Mouse (Mus musculus) naive thymus-derived CD4-positive, alpha-beta T cell, adult 2 months (primary cell): Measurements from ENCODE around the gene Myl3.

ENCODE experiments used
- DNase-seq: peaks from one replicate; pipeline ENCODE4 v3.0.0-alpha.2; 2011; ENCODE audit warnings: low read depth

The Myl3 gene

DNA sequence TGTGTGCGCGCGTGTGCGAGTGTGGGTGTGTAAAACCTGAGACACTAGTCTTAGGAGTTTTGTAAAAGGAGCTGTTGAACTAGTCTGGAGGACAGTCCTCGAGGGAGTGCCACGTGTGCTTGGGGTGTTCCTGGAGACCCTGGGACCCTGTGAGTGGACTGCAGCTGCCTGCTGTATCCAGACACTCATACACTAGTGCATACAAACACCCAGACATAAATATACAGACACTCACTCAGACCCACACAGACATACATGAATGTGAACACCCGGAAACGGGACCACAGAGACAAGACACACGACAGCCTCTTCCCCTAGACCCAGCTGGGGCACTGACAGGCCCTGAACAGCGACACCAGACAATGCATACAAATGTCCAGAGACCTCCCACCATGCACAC, 21.1 kb downstream of the Myl3 start:
- DNase-seq, result no peak

DNA sequence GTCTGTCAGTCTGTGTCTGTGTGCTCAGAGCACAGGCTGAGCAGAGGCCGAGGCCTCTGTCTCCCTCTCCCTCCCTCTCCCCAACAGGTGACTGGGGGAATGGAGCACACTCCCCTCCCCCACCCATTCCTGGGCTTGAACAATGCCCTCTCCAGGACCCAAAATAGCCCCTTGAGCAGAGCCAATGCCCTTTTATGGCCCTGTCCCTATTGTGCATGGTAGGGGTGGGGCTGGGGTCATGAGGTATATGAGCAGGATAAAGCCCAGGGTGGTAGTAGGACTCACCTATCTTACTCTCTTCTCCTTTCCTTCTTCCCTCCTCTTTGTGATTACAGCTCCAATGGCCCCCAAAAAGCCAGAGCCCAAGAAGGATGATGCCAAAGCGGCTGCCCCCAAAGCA, 21.7 kb downstream of the Myl3 start:
- DNase-seq, result no peak

- DNase-seq, result no peak
Measured at GRCm38 (mm10) chr9:110772336-110772735, 30.7 kb downstream of the Myl3 start.

GRCm38 (mm10) chr9:110774403-110775268, 33.0 kb downstream of the Myl3 start:
- DNase-seq, result no peak

- no peak for DNase-seq
Measured at GRCm38 (mm10) chr9:110775269-110776022, 33.8 kb downstream of the Myl3 start.

DNA sequence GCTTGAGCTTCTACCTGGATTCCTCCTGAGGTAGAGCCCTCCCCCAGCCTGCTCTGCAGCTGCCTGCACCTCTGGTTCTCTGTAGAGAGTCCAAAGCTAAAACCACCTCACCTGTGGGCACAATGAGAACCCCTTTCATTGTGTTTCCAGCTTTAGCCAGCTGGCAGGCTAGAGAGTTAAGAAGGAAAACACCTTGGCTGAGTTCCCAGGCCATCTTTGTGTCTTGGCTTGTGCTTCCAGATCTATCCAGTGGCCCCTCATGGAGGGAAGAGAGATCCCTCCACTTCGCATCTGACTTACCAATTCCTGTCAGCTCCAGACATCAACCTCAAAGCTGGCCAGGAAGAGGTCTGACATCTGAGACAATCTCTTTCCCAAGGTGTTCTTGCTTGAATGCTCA, 36.4 kb downstream of the Myl3 start:
- no peak for DNase-seq

DNA sequence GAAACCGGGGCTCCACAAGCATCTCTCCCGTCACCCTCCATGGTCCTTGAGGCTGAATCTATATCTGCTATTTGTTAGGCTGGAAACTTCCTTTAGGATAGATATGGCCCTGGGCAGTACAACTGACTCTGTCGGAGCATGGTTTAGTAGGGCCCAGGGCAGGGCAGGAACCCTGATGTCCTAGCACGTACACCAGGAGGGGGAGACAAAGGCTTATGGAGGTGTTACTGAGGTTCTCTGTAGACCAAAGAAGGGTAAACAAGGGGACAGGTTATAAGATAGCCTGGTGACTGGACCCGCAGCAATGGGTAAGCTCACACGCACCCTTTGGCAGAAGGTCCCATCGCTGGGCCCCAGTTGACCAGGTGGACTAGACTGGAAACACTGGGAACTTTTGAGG, 36.9 kb downstream of the Myl3 start:
- DNase-seq, result no peak

- peak; percentile 19 for DNase-seq
Measured at GRCm38 (mm10) chr9:110779242-110779913, 37.7 kb downstream of the Myl3 start.

- peak; percentile 93 for DNase-seq
Measured at GRCm38 (mm10) chr9:110781256-110781721, 39.6 kb downstream of the Myl3 start.

DNA sequence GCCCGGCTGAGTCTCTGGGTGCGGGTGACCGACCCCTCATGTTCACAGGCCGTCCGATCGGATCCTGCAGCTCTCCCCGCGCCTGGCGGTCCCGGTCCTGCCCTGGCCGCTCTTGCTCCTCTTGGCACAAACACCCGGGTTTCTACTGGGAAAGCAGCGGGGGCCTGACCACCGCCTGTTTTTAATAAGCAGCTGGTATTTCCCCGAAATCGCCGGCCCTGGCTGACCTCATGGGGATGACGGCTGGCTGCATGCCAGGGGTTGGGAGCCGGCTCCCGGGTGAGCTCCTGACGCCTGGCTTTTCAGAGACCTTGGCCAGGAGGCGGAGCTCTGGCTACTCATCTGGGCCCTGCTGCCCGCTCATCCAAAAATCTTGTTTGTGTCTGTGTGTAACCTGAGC, 40.1 kb downstream of the Myl3 start:
- DNase-seq, result no peak

GRCm38 (mm10) chr9:110783611-110784010, 42.0 kb downstream of the Myl3 start:
- no peak for DNase-seq

DNA sequence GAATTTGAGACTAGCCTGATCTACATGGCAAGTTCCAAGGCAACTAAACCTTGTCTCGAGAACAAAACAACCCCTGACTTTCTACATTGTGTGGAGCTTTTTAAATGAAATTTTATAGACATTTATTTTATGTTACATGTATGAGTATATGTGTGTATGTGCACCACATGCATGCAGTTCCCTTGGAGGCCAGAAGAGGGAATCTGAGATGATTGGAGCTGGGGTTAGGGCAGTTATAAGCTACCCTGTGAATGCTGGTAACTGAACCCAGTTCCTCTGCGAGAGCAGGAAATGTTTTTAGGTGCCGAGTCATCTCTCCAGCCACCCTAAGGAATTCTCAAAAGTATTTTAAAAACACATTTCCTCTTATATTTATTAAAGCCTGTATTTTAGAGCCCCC, 46.5 kb downstream of the Myl3 start:
- no peak for DNase-seq

DNA sequence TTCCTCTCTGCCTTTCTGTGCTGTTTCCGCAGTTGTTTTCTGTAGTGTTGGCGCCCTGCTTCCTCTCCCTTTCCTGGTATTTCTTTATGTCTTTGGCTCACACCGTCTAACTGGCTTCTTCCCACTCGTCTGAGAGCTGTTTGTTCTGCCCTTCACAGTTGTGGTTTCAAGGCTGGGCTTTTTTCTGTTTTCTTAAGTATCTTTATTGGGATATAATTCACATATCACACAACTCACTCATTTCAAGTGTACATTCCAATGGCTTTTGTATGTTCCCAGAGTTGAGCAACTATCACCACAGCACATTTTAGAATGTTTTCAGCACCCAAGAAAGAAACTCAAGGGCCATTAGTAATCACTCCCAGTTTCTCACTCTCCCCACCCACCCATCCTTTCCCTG, 48.8 kb downstream of the Myl3 start:
- no peak for DNase-seq

GRCm38 (mm10) chr9:110797013-110797412, 55.4 kb downstream of the Myl3 start:
- no peak for DNase-seq

- DNase-seq, result no peak
Measured at GRCm38 (mm10) chr9:110797866-110798265, 56.2 kb downstream of the Myl3 start, which contains the start of gene Prss42. Gene Prss42 (plus strand): TSS chr9:110798166.

GRCm38 (mm10) chr9:110800834-110801479, 59.3 kb downstream of the Myl3 start:
- DNase-seq, result no peak

DNA sequence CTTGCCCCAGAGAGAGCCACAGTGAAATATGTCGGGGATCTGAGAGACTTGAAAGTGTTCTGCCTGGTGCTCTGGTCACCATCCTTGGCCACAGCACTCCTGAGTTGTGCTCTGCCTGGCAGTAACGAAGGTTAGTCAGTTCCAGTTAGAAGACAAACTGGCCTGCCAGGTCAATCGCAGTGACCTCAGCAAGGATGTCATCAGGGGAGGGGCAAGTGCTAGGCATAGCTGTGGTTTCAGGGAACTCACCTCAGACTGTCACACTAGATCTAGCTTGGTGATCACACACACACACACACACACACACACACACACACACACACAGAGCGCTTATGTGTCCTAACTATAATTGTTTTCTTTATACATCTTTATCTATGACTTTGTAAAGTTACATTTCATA, 61.6 kb downstream of the Myl3 start:
- DNase-seq, result no peak

DNA sequence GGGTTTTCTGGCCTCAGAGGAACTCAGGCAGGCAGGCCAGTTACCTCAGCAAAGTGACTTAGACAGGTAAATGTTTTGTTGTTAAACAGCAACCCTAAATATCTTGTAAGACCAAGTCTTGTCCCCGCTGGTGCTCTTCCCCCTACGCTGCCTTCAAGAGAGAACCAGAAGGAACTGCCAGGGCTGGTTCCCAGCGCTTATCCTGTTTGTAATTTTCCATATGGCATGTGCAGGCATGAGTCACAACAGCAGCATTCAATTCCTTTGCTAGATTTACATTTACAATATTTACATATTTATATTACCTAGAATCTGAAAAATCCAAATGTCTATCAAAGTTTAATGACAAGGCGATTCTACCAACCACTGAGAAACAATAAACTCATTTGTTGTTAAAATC, 68.4 kb downstream of the Myl3 start:
- no peak for DNase-seq

- no peak for DNase-seq
Measured at GRCm38 (mm10) chr9:110813789-110814188, 72.1 kb downstream of the Myl3 start, which contains the start of gene Prss44. Gene Prss44 (plus strand): TSS chr9:110813994.
